Mouse (Mus musculus): ENCODE data around the gene Ear1.
"Not testable (repeated sequence)": the region's sequence is repeated elsewhere in the genome, so short reads cannot be mapped to it uniquely, and the experiment has no call there.

The Ear1 gene

GRCm38 (mm10) chr14:43796069-43796904, 79.0 kb downstream of the Ear1 start:
- no peak for DNase-seq

GRCm38 (mm10) chr14:43793811-43794210, 81.5 kb downstream of the Ear1 start:
- DNase-seq, result not testable (repeated sequence)

GRCm38 (mm10) chr14:43784645-43785044, 90.7 kb downstream of the Ear1 start, which contains the start of gene Gm8180:
TSS of gene Gm8180 (minus strand) at chr14:43784745.
- DNase-seq, result not testable (repeated sequence)
